In the genomic region with DNA sequence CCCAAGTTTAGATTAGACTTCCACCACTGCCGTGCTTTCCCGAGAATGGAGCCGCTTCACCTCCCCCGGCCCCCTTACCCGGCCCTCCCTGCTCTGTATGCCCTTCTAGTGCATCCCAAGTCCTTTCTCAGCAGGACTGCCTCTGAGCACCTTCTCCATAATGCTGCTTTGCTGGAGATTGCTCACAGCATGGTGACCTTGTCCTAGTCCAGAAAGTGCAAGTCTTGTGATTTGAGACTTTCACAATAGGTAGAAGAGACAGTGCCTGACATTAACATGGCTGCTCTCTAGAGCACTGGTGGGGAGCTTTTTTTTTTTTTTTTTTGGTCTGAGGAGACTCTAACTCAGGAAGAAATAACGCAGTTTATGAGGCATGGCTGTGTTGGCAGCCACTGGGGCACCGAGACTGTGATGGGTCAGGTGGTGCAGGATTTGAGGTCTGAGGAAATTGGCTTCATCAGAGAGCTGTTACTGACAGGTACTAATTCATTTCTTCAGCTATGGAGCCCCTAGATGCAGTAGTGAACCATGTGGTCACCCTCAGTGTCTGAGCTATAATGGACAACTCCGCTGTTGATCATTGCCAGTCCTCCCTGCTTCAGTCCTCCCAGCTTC, we compare ENCODE assay signal across 28 mouse cellular contexts.
"Had no signal": no experiment of that assay in that cellular context is flagged by ENCODE, and none has a peak within 500 bp of the region (broad histone marks: within the 10 kb centered on the region; RNA-seq: fewer than 3 reads in every experiment).

No protein-coding gene starts in this region.

- ATAC-seq: hindbrain, embryonic 16.5 days; inflammation-experienced regulatory T-cells, adult 6 months; intestine, embryonic 15.5 days; intestine, postnatal 0 days; liver, postnatal 0 days had no signal

- DNase-seq: gastrocnemius, adult 2 months; gastrocnemius, postnatal 10 days; gastrocnemius, postnatal 25 days; heart, adult 2 months; heart, postnatal 14 days; heart, postnatal 4 days; kidney, adult 8-10 months; kidney, postnatal 25 days; kidney, postnatal 4 days; liver; liver, embryonic 13.5 days; liver, postnatal 0 days had no signal

- H3K27ac ChIP-seq: gastrocnemius, adult 2 months; heart, adult 2 months; heart, embryonic 13.5 days; heart, embryonic 15.5 days; hindbrain, embryonic 10.5 days; hindbrain, embryonic 12.5 days; hindbrain, embryonic 14.5 days; intestine, embryonic 15.5 days; layer of hippocampus, adult 2 months; left cerebral cortex, adult 2 months; limb, embryonic 10.5 days; limb, embryonic 12.5 days; liver, embryonic 13.5 days; liver, embryonic 15.5 days had no signal

- H3K4me1 ChIP-seq: heart, embryonic 15.5 days; hindbrain, embryonic 10.5 days; hindbrain, embryonic 12.5 days; intestine, embryonic 15.5 days; limb, embryonic 10.5 days; limb, embryonic 12.5 days had no signal

- H3K27me3 ChIP-seq: heart, embryonic 13.5 days; heart, embryonic 15.5 days; hindbrain, embryonic 12.5 days; intestine, embryonic 15.5 days; limb, embryonic 12.5 days; liver, embryonic 13.5 days; liver, embryonic 15.5 days had no signal

- H3K4me3 ChIP-seq: gastrocnemius, adult 2 months; heart, adult 2 months; heart, embryonic 13.5 days; heart, embryonic 15.5 days; hindbrain, embryonic 10.5 days; hindbrain, embryonic 12.5 days; intestine, embryonic 15.5 days; layer of hippocampus, adult 2 months; left cerebral cortex, adult 2 months; limb, embryonic 10.5 days; limb, embryonic 12.5 days; liver, embryonic 13.5 days; liver, embryonic 15.5 days had no signal

- H3K4me2 ChIP-seq: heart, embryonic 11.5 days; heart, embryonic 13.5 days; heart, embryonic 15.5 days; hindbrain, embryonic 12.5 days; hindbrain, embryonic 14.5 days; intestine, embryonic 15.5 days; limb, embryonic 12.5 days; liver, embryonic 11.5 days; liver, embryonic 13.5 days; liver, embryonic 15.5 days had no signal

- H3K36me3 ChIP-seq: intestine, embryonic 15.5 days; liver, embryonic 13.5 days had no signal

- H3K9ac ChIP-seq: heart, embryonic 13.5 days; heart, embryonic 15.5 days; hindbrain, embryonic 12.5 days; hindbrain, embryonic 14.5 days; intestine, embryonic 15.5 days; limb, embryonic 12.5 days; liver, embryonic 13.5 days; liver, embryonic 15.5 days; liver, postnatal 0 days had no signal

- H3K9me3 ChIP-seq: heart, embryonic 13.5 days; heart, embryonic 15.5 days; hindbrain, embryonic 10.5 days; hindbrain, embryonic 12.5 days; intestine, embryonic 15.5 days; limb, embryonic 10.5 days; limb, embryonic 12.5 days; liver, embryonic 13.5 days; liver, embryonic 15.5 days had no signal
